Mouse (Mus musculus) hematopoietic stem cell, adult 5-6 weeks (primary cell): ENCODE data around the gene Rab3a. TPM values are rescaled to one million over a fixed set of nuclear protein-coding genes. Genes with fewer than 3 reads are reported as not detected.

ENCODE experiments used
- ATAC-seq, 2 experiments: fragments of 125-278 bp in 1 of 2; replicated peaks in 1 of 2; 2 replicates each; pipeline ENCODE4 v1.8.0; 2016 to 2017; ENCODE audit warnings: inconsistent platforms in 2 of 2, mild to moderate bottlenecking in 2 of 2, moderate number of reproducible peaks in 2 of 2, low read depth in 1 of 2, moderate TSS enrichment in 1 of 2; ENCODE audit not compliant: low FRiP score in 2 of 2, poor library complexity in 2 of 2, severe bottlenecking in 2 of 2, insufficient read depth in 1 of 2, low TSS enrichment in 1 of 2
- total RNA-seq: library from RNA; stranded (forward); fragments of 172-1452, 232-1000 nt; gene quantifications from 2 replicates; pipeline ENCODE4 v1.2.3, GENCODE M21; 2017

The Rab3a gene
- total RNA-seq = 2.6 and 3.6 TPM in 2 replicates

DNA sequence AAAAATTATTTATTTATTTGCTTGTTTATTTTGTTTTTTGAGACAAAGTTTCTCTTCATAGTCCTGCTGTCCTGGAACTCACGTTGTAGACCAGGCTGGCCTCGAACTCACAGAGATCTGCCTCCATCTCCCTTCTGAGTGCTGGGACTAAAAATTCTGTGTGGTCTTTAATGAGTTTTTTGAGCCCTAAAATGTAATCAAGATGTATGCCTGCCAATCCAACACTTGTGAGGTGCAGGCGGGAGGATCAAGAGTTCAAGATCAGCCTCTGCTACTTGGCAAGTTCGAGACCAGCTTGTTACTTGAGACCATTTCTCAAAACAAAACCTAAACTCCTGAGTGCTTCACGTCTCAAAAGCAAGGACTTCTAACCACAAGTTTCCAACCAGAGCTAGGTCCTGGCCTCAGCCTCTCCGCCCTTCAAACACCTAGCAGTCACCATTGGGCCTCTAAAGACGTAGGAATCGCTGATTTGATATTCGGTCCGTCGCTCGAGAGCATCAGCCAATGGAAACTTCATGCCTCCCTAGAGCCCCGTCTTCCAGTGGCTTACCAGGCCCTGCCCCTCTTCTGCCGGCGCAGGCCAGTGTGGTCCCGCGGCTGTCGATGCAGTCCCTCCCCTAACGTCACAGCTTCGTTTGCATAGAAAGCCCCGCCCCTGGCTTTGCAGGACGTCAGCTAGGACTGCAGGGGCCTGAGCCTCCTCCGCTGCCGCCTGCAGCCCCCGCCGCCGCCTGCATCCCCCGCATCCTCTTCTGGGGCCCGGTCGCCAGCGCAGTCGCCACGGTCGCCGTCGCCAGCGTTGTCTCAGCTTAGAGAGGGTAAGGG, at the start of gene Rab3a:
Gene Rab3a, plus strand, starts transcription at position 637 of the 828 bp plus-strand sequence.
- peak; percentile 97 for ATAC-seq

DNA sequence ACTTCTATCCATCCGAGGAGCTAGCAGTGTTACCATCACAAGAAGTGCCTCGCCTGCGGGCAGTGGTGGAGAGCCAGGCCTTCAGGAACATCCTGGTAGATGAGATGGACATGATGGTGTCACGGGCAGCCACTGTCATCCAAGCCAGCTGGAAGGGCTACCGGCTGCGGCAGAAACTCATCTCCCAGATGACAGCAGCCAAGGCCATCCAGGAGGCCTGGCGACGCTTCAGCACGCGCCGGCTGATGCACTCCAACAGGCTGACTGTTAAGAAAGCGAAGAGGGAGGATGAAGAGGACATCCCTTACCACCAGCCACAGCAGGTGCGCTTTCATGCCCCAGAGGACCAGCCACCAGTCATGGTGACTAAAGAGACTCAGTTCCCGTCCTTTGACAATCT, 46.2 kb upstream of the Rab3a start:
- ATAC-seq = no peak

DNA sequence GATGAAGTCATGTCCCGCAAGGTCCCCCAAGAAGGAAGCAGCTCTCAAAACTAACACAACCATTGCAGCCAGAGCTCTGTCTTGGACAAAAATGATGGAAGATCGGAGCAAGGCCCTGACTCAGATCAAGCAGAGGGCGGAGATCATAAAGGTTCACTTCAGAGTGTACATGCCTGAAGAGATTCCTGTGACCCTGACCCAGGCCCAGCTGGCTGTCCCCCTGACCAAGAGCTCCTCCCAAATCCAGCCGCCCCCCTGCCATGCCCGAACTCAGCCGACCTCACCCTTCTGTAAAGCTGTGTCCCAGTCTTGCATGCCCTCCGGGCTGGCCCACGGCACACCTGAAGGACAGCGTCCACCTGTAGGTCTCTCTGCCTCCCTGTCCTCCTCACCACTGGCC, 44.7 kb upstream of the Rab3a start:
- ATAC-seq = no peak

DNA sequence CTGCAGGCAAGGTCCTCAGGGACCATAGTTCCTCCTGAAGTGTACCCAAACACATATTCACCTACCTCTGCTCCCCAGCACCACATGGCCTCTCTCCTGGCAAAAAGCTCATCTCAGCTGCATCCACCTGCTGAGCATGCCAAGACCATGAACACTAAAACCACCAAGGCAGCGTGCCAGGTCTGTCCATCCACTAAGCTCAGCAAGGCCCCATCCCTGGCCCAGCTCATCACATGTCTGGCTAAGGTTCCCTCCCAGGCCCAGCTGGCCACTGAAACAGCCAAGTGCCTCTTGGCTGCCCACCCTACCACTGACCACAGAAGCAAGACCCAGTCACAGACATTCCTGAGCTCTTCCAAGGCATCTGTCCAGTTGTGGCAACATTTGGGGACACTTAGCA, 44.2 kb upstream of the Rab3a start:
- ATAC-seq = no peak

DNA sequence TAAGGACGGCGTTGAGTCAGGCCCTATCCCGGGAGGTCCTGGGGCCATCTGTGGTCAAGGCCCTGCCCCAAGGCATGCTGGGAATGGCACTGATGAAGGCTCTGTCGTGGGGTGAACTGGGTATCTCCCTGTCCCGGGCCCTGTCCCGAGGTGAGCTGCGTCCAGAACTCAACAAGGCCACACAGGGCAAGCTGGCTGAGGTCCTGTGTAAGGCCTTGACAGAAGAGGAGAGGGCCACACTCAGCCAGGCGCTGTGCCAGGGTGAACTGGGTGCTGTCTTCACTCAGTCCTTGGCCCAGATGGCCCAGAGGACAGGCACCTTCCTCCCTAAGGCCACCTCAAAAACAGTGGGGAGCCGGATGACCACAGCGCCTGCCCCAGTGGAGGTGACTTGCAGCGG, 43.4 kb upstream of the Rab3a start:
- ATAC-seq = no peak; a peak in 1 of 4 replicates

DNA sequence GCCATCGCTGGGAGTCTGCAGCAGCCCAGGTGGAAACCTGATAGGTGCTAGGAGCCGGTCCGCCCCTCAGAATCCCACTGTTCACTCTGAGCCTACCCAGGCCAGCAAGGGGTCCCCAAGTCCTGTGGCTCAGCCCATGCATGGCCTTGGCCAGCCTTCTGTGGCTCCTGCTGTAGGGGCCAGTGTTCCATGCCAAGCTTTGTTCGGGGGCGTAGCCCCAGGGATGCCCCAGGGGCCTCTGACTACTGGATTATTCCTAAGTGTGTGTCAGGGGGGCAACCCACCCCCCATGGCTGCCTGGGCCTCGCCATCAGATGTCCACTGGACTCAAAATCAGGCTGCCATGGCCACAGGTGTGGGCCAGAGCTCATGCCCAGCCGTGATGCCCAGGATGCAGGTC, 40.5 kb upstream of the Rab3a start:
- ATAC-seq = no peak

DNA sequence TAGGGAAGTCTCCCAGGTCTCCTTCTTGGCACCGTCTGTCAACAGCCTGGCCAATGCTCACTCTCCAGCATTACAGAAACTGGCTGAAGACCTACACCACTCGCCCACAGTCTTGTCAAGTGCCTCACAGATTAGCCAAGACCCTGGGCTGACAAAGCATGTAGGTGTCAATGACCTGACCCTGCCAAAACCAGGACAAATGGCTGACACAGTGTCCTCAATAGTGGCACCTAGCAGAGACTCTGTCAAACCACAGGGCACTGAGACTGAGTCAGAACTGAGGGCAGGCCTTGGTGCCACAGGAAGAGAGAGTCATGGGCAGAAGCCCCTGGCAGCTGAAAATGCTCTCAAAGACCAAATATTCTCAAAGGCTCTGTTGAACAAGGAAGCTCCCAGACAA, 39.4 kb upstream of the Rab3a start:
- ATAC-seq = no peak

DNA sequence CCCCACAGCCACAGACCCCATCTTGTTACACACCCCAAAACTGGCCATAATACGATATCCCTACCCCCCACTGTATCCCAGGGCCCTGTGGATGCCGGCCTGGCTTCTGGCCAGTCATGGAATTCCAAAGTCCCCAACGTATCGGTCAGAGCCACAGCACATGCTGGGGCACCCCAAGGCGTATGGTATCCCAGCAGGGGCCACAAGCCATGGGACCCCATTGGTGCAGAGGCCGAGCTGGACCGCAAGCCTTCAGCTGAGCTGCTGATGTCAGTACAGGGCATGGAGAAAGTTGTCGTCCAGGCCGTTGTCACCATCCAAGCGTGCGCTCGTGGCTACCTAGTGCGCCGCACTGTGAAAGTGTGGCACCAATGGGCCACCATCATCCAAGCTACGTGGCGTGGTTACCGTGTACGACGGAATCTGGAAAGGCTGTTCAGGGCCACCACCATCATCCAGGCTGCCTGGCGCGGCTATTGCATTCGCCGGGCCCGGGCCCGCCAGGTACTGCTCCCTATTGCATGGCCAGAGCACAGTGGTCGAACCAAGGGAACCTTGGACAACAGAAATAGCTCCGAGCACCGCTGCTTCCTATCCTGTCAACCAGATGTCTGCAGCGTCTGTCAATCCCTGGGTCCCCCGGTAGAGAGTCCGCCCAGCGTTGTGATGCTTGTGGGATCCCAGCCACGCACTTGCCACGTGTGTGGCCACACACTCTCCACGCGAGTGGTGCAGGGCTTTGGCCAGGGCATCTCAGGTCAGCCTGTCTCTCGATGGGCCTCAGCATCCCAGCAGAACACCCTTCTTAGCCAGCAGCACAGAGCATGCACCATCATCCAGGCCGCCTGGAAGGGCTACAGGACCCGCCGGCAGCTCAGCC, 37.7 kb upstream of the Rab3a start:
- no peak for ATAC-seq

DNA sequence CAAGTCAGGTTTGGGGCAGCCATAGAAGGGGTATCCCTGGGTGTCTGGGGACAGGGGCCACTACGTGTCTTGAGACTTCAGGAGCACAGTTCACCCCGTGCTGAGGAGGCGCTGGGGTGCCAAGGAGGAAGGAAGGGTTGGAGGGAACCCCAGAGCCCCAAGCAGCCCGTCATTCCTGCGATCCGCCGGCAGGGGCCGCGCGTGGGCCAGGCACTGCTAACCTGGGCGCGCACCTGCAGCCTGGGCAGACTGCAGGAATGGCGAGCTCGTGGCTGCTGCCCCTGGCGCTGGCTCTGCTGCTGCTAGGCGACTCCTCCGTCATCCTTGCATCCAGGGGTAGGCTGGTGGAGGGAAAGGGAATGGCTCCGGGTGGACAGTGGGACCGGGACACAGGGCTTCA, 36.2 kb upstream of the Rab3a start, which contains the start of gene Gm3336:
Gene Gm3336, plus strand, starts transcription at position 247 of the 400 bp plus-strand sequence.
- ATAC-seq = peak; percentile 76 to 82

DNA sequence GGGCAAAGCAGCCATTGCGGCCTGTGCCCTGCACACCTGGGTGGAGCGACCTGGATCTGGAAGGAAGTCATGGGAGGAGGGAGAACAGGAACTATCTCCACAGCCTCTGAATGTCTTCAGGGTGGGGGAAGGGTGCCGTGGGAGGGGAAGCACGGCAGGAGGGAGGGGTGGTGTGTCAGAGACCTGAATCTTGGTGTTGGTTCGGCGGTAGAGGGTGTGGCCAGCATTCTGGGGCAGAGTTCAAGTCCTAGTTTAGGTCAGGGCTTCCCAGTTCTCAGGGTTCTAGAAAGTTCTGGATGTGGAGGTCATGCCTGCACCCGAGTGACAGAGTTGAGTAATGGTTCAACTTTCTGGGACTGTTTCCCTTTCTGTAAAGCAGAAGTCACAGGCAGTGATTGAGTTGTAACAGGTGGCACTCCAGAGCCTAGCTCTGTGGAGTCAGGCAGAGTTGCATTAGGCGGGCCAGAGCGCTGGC, 34.6 kb upstream of the Rab3a start:
- no peak for ATAC-seq

DNA sequence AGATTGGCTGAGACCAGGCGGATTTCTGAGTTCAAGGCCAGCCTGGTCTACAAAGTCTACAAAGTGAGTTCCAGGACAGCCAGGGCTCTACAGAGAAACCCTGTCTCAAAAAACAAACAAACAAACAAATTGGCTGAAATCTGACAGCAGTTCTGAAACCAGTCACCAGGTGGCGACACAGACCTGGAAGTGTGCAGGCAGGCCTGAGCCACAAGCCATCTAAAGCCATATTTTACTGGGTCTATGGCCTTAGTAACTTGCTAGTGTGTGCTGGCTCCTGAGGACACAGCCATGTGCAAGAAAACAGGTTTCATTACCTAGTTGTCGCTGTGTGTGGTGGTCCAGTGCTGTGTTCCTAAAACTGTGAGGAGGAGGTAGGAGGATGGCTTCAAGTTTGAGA, 33.7 kb upstream of the Rab3a start:
- peak in 1 of 2 experiments; percentile 64; a peak in 1 of 4 replicates for ATAC-seq

DNA sequence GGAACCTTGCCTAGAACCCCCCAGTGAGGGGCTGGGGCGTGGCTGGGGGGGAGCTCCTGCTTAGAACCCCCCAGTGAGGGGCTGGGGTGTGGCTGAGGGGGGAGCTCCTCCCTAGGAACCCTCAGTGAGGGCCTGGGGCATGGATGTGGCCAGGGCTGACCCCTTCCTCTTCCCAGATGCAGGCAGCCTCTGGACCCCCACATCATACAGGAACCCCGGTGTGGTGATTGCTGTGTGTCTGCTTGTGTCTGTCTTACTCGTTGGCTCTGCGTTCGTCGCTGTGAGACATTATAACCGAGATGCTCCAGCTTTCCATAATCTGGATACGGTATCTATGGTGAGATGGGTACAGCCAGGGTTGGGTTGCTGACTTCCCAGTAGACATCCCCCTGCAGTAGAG, 32.9 kb upstream of the Rab3a start:
- no peak for ATAC-seq

DNA sequence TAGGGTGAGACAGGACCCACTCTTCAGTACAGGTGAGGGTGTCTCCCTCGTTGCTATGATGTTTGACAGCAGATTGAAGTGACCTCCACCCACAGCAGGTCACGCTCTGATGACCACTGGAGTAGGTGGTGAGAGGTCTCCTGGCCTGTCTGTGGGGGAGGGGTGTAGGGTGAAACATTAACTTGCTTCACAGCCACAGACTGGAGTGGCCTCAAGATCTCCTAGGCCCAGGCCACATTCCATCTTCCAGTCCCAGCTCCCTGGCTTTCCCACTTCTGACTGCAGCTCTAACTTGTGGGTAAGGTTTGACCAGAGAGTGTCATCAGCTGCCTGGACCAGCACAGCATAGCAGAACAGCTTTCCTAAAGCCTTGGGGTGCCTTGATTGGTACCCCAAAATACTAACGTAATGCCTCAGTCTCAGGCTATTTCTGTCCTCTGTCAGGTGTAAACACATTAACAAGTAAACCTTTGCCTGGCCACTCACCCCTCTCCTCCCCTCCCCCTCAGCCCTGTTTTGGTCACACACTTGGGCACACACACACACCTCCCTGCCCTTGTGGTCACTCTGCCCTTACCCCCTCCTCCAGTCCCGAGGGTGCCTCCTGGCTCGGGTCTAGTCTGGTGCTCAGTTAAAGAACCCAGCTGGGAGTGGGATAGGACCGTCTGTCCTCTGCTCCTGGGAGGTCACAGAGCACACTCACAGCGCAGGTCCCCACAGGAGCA, 30.8 kb upstream of the Rab3a start, which contains the start of gene Pde4c:
Gene Pde4c, plus strand, starts transcription at position 235 of the 725 bp plus-strand sequence.
- ATAC-seq = no peak

DNA sequence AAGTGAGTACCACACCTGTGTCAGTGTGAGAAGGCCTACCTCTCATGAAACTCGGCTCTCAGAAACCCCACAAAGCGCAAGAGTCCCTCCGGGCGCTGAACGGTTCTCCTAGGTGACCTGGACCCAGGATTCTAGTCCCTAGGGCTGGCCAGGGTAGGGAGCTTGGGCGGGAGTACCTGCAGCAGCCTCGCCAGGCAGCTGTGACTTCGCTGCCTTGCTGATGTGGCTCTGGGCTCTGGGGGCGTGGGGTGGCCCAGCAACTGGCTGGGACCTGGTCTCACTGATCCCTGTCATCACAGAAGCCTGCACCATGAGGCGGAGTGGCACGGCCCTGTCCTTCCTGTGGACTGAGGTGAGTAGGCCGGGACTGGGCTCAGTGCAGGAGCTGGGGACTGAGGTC, 30.3 kb upstream of the Rab3a start:
- no peak for ATAC-seq

DNA sequence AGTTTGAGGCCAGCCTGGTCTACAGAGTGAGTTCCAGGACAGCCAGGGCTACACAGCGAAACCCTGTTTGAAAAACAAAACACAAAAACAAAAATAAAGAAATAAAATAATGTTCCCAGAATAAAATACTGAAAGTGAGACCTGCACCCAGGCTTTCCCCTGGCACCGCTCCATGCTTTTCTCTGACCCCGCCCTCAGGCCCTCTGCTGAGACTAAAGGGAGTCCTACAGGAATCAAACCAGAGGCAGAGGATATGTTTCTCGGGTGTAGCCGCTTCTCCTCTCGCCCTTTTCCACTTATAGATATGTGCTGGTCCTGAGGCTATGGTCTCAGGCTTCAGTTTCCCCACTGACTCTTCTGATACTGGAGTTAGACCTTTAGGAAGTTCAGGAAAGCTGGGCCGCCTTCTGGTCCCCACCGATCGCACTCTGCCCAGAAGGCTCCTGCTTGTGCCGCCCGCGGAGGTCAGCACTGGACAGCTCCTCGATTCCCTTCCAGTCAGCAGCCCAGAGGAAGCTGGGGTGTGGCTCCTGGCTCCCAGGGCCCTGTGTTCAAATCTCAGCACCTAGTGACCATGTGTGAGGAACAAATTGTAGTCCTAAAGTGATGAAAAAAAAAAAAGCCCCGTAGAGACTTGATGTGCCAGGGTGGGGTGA, 28.6 kb upstream of the Rab3a start:
- ATAC-seq = no peak

DNA sequence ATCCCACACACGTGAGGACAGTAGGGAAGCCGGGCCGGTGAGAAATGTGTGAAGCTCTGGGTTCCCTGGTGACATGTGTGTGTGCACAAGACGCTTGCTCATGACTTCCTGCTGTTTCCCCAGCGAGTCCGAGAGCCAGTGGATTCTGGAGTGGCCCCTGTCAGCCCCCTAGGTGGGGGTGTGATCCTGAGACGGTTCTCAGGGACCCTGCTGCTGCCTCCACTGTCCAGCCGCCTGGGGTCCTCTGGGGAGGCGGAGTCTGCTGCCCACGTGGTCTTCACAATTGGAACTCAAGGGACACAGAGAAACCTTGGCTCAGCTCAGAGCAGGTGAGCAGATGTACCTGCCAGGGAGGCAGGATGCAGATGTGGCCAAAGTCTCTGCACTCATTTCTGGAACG, 27.8 kb upstream of the Rab3a start:
- no peak for ATAC-seq

DNA sequence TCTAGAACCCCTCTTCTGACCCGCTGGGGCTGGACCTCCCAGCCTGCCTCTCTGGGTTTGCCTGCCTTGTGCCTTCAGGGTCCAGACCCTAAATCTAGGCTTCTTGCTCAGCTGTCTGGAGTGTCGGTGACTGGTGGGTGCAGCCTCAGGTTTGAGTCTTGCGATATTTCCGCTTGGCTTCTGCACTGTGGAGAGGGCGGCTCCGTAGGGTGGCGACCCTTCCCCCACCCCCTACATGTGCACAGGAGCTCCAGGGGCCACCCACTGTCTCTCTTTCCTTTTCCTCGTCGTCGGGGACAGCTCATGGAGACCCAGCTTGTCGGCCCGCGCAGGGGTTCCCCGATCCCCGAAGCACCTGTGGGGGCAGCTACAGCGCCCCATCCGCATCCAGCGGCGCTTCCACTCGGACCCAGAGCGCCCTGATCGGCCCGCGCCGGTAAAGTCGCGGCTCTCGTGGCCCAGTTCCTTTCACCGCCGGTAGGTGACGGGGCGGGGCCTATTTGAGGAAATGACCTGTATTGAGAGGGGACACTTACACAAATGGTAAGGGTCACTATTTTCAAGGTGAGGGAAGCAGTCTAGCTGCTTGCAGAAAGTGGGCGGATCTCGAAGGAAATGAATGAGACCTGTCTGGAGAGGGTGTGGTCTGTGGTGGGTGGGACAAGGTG, 24.5 kb upstream of the Rab3a start:
- ATAC-seq = peak; percentile 66 to 82
